Mouse (Mus musculus) lung, postnatal 0 days (tissue): Measurements from ENCODE around the gene 1810043G02Rik. TPM values are rescaled to one million over a fixed set of nuclear protein-coding genes. Genes with fewer than 3 reads are reported as not detected.
A peak's percentile ranks its signal among the peaks of the same experiment; 100 is the strongest.

ENCODE experiments used
- ATAC-seq: fragments of 200-750 bp; cut with Nextera tagmentation; 2 replicates; pipeline ENCODE4 v1.8.0; 2017; ENCODE audit warnings: moderate library complexity
- DNase-seq: peaks from one replicate; pipeline ENCODE4 v3.0.0-alpha.2; 2016; ENCODE audit warnings: low spot score
- H3K27ac ChIP-seq: fragments of 300-500 bp; sonication (generic); 2 replicates; pipeline ENCODE4 v1.5.1; 2014; ENCODE audit warnings: antibody characterized with exemption, mild to moderate bottlenecking, low read length, mixed read lengths
- H3K27me3 ChIP-seq: fragments of 300-500 bp; sonication (generic); replicated peaks from 2 replicates; pipeline ENCODE4 v1.6.1; 2014; ENCODE audit warnings: low read length, mixed read lengths; ENCODE audit not compliant: insufficient read depth
- H3K36me3 ChIP-seq: fragments of 300-500 bp; sonication (generic); 2 replicates; pipeline ENCODE4 v1.6.1; 2014; ENCODE audit warnings: low read length, mixed read lengths; ENCODE audit not compliant: insufficient read depth
- H3K4me1 ChIP-seq: fragments of 300-500 bp; sonication (generic); 2 replicates; pipeline ENCODE4 v1.6.1; 2014; ENCODE audit warnings: antibody characterized with exemption, low read depth, low read length, mixed read lengths; ENCODE audit not compliant: insufficient read depth
- H3K4me2 ChIP-seq: fragments of 300-500 bp; sonication (generic); replicated peaks from 2 replicates; pipeline ENCODE4 v1.6.1; 2014; ENCODE audit warnings: low read depth, mild to moderate bottlenecking, low read length, moderate library complexity, mixed read lengths
- H3K4me3 ChIP-seq: fragments of 300-500 bp; sonication (generic); 2 replicates; pipeline ENCODE4 v1.5.1; 2014; ENCODE audit warnings: low read depth, low read length
- H3K9ac ChIP-seq: fragments of 300-500 bp; sonication (generic); replicated peaks from 2 replicates; pipeline ENCODE4 v1.6.1; 2014; ENCODE audit warnings: low read depth, mild to moderate bottlenecking
- H3K9me3 ChIP-seq: fragments of 300-500 bp; sonication (generic); 2 replicates; pipeline ENCODE4 v1.6.1; 2016; ENCODE audit warnings: low read length, mixed read lengths
- CTCF ChIP-seq: IDR thresholded peaks from 2 replicates; pipeline ENCODE4 v1.5.1; 2016; ENCODE audit warnings: antibody characterized with exemption, mild to moderate bottlenecking
- EP300 ChIP-seq: IDR thresholded peaks from 2 replicates; pipeline ENCODE4 v1.6.1; 2016; ENCODE audit warnings: antibody characterized with exemption, mild to moderate bottlenecking, control low read depth
- WGBS: fragments of 180-500 bp; shearing (Covaris S2); extraction: QIAGEN DNeasy Blood & Tissue Kit; methylation state at CpG from one replicate; pipeline ENCODE4 v1.1.7; 2014; 5-methylcytosine and 5-hydroxymethylcytosine counted together
- polyA plus RNA-seq: library from polyadenylated mRNA; unstranded; fragments of >200 nt; fragmentation: Nextera tagmentation; extraction: Ambion mirVana; gene quantifications from 2 replicates; pipeline ENCODE4 v1.2.1, GENCODE M21; 2015

Gene 1810043G02Rik
- polyA plus RNA-seq, 1 experiment from 2014 or later: 16.8 TPM

DNA sequence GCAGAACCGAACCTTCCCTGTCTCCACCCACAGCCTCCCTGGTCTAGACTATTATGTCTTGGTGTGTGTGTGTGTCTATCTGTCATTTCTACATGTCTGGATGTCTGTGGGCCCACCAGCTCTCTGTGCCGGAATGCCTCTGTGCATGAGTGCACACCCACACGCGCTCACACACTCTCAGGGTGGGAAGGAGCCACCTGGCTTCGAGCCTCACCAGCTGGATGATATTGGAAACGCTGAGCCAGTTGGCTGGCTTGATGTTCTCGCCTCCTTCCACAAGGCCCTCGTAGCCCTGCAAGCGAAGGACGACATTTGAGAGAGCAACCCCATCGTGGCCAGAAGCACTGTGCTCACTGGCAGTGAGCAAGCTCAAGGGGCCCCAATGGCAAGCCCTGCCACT, 23.5 kb downstream of the 1810043G02Rik start:
- Histone ChIP-seq H3K4me2 (no peak overlapping the region), H3K36me3 (peaks cover 38% of the 10 kb centered on the region), H3K9ac (no peak overlapping the region), H3K4me3 (no peak overlapping the region), H3K27me3 (no peaks in the 10 kb centered on the region), H3K4me1 (no peaks in the 10 kb centered on the region), H3K9me3 (no peaks in the 10 kb centered on the region), H3K27ac (no peak overlapping the region)
- no peak for TF ChIP-seq CTCF
- no peak for TF ChIP-seq EP300
- ATAC-seq (no peak), DNase-seq (no peak)
- 72% methylated on average over 11 of the region's 11 CpGs for WGBS

DNA sequence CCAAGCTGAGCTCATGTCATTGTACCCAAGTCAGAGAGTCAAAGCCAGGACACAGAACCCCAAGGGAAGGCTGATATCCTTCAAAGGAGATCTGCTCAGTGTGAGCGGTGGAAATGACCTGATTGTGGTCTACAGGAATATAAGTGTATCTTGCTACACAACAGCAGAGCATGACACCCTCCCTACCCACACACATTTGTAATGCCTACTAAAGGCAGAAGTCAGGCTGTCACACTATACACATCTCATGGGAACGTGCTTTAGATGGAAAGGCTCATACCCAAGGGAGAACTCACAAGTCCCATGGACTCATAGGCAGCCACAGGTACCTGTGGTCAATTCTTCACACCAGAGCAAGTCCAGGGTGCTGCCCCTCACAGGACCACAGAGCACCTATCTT, 24.0 kb downstream of the 1810043G02Rik start:
- ATAC-seq (no peak), DNase-seq (no peak)
- H3K27me3 ChIP-seq: no peaks in the 10 kb centered on the region
- H3K9me3 ChIP-seq: no peaks in the 10 kb centered on the region
- H3K4me3 ChIP-seq: no peak overlapping the region
- H3K4me1 ChIP-seq: no peaks in the 10 kb centered on the region
- 100% methylated on average over 2 of the region's 2 CpGs for WGBS
- H3K36me3 ChIP-seq: peaks cover 38% of the 10 kb centered on the region
- no peak for TF ChIP-seq CTCF
- TF ChIP-seq EP300: no peak
- no peak overlapping the region for H3K27ac ChIP-seq
- H3K4me2 ChIP-seq: no peak overlapping the region
- H3K9ac ChIP-seq: no peak overlapping the region

DNA sequence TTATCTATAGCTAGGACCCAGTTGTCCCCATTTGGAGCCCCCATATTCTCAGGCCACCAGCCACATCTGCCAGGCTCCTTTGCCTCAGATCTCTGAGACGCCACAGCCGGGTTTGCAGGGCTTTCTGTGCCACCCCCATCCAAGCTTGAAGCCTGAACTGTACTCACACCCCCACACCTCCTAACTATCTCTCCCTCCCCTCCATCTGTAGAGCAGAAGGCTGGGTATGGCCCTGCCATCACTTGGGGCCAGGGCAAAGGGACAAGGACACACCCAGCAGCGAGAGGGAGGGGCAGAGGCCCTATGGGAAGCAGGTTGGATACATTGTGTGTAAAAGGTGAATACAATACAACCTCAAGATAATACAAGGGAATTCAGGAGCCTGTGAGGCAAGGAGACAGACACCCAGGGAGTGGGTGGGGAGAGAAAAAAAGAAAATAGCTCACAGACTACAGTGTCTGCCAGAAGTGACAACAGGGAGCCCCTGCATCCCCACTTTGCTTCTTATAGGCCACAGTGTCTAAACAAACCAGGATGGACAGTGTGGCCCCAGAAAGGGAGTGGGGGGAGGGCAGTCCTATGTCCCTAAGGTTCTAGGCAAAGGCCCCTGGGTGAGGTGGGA, 26.3 kb downstream of the 1810043G02Rik start:
- Histone ChIP-seq H3K36me3 (peaks cover 22% of the 10 kb centered on the region), H3K27me3 (no peaks in the 10 kb centered on the region), H3K9me3 (no peaks in the 10 kb centered on the region), H3K9ac (no peak overlapping the region), H3K4me2 (no peak overlapping the region), H3K27ac (no peak overlapping the region), H3K4me3 (no peak overlapping the region), H3K4me1 (peaks cover 12% of the 10 kb centered on the region; the same call in 1 of the 2 replicates)
- ATAC-seq: no peak
- no peak for TF ChIP-seq EP300
- TF ChIP-seq CTCF: no peak
- 89% methylated on average over 3 of the region's 3 CpGs for WGBS
- no peak for DNase-seq

DNA sequence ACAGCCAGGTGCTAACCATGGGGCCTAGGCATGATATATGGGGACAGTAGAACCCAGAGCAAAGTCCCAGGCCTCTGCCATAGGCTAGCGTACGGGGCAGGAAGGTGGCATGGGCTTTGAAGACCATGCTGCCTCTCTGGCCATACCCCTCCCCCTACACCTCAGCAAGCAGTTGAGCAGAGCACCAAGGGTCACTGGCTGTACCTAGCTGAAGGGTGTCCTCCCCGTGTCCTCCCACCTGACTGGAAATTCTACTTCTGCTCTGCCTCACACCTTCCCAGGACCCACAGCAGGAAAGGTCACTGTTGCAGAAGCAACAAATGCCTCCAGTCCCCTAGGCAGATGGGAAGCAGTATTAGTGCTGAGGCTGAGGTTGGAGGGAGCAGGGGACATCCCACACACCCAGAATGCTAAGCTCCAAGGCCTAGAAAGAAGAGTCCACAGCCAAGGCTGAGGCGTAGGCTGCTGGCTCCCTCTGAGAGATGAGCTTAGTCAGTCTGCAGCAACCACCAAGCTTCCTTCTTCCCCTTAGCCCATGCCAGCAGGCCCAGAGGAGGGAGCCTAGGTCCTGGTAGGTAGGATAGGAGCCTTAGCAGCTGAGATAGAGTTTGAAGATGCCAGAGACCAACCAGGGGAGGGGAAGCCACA, 27.6 kb downstream of the 1810043G02Rik start:
- H3K4me1 ChIP-seq: peaks cover 12% of the 10 kb centered on the region; the same call in 1 of the 2 replicates
- H3K9me3 ChIP-seq: no peaks in the 10 kb centered on the region
- ATAC-seq (no peak), DNase-seq (no peak)
- no peak overlapping the region for H3K4me3 ChIP-seq
- H3K27ac ChIP-seq: no peak overlapping the region
- TF ChIP-seq CTCF: no peak
- no peak for TF ChIP-seq EP300
- WGBS: 80% methylated on average over 4 of the region's 4 CpGs
- H3K27me3 ChIP-seq: no peaks in the 10 kb centered on the region
- no peak overlapping the region for H3K9ac ChIP-seq
- no peak overlapping the region for H3K4me2 ChIP-seq
- peaks cover 16% of the 10 kb centered on the region for H3K36me3 ChIP-seq

DNA sequence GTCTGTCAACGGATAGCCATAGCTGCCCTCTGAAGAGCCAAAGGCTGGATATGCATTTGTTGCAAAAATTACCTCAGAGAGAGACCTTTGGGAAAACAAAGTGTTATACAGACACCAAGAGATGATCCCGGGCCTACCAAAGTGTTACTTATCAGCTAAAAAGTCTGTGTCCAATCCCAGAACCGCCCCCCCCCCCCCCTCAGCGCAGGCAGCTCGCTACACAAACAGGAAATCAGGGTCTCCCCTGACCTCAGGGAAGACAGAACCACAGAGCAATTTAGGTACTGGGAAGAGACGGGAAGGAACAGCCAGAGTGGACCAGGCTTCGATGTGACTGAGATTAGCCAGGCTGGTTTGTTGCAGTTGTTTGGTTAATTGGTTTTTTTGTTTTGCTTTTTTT, 28.9 kb downstream of the 1810043G02Rik start:
- WGBS: 33% methylated on average over 7 of the region's 7 CpGs
- H3K4me3 ChIP-seq: no peak overlapping the region

DNA sequence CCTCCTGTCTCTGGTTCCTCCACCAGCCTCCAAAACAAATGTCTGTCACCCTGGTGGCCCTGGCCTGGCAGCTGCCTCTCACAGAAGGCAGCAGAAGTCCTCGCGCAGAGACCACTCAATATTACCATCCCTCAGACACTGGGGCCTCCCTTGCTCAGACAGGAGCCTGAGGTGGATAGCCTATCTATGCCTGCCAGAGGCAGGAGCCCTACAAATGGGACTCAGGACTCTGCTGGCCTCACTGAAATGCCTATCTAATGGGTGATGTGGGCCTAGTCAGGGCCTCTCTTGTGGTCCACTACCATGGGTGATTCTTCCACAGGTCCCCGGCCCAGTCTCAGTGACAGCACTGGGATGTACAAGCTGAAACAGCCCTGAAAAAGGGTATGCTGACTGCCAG, 29.8 kb downstream of the 1810043G02Rik start:
- Histone ChIP-seq H3K27me3 (no peaks in the 10 kb centered on the region), H3K9me3 (no peaks in the 10 kb centered on the region), H3K27ac (no peak overlapping the region), H3K4me3 (no peak overlapping the region), H3K9ac (0 out of 2 replicates have a peak overlapping the region, but pooled peaks have one; percentile 19), H3K4me1 (peaks cover 12% of the 10 kb centered on the region; the same call in 1 of the 2 replicates), H3K4me2 (peak overlapping the region; percentile 76), H3K36me3 (no peaks in the 10 kb centered on the region)
- TF ChIP-seq EP300: no peak
- no peak for TF ChIP-seq CTCF
- ATAC-seq (no peak), DNase-seq (no peak)
- 62% methylated on average over 3 of the region's 3 CpGs for WGBS

More for the DNA sequence above, 28.9 kb downstream of the 1810043G02Rik start:
- H3K27me3 ChIP-seq: no peaks in the 10 kb centered on the region
- H3K9ac ChIP-seq: no peak overlapping the region
- H3K4me2 ChIP-seq: no peak overlapping the region
- H3K27ac ChIP-seq: no peak overlapping the region
- peaks cover 6% of the 10 kb centered on the region; the same call in 1 of the 2 replicates for H3K36me3 ChIP-seq
- H3K9me3 ChIP-seq: no peaks in the 10 kb centered on the region
- ATAC-seq (no peak), DNase-seq (no peak)
- no peak for TF ChIP-seq EP300
- TF ChIP-seq CTCF: no peak
- H3K4me1 ChIP-seq: peaks cover 12% of the 10 kb centered on the region; the same call in 1 of the 2 replicates
